Mouse (Mus musculus): Measurements from ENCODE around the gene Nrap. TPM values are rescaled to one million over a fixed set of nuclear protein-coding genes. Genes with fewer than 3 reads are reported as not detected.

Gene Nrap
- polyA plus RNA-seq (2021; fragmentation: Nextera tagmentation): 0.19 and 0.27 TPM in 2 replicates
- long read RNA-seq, experiment 1, partial matches to known transcripts: 8 of 9 reads
- long read RNA-seq, experiment 1, other reads (novel, unspliced or antisense): 1 of 9 reads
- long read RNA-seq, experiment 2, partial matches to known transcripts: 1 of 1 reads
- long read RNA-seq, experiment 2, other reads (novel, unspliced or antisense): 0 of 1 reads

GRCm38 (mm10) chr19:56389879-56390278 is at the start of gene Nrap:
Gene Nrap (minus strand): TSS chr19:56390037.

GRCm38 (mm10) chr19:56396669-56397621 is 7.1 kb upstream of the Nrap start, which contains the start of gene Casp7:
Gene Casp7 (plus strand): TSS chr19:56397129.

DNA sequence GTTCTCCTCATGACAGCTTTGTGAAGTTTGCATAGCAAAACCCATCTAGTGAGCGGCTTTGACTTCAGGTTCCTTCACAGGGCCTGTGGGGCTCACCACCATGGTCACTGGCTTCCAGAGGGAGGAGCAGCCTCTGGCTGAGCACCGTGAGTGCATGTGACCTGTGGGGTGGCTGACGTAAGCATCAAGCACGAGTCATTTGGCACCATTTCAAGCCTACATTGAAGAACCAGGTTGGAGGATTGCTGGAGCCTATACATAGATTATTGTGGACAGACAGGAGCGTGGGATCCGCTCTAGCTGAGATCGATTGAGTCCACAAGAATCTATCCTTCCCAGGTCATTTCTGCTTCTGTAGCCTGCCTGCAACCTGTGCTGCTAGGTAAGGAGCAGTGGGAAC is 103.0 kb downstream of the Nrap start, which contains the start of gene Habp2:
TSS of gene Habp2 (plus strand) at position 272 of the 400 bp plus-strand sequence.

Other genes starting within 250 kb of the Nrap start
- gene Habp2, start 102.9 kb downstream of the Nrap start, polyA plus RNA-seq (2021; fragmentation: Nextera tagmentation): not detected in 2 replicates
- 3.0 and 3.3 TPM in 2 replicates for gene Casp7, start 7.1 kb upstream of the Nrap start, polyA plus RNA-seq (2021; fragmentation: Nextera tagmentation)
- gene Plekhs1, start 71.6 kb upstream of the Nrap start, polyA plus RNA-seq (2021; fragmentation: Nextera tagmentation): 0.25 and 0.33 TPM in 2 replicates
- 6.7 and 7.2 TPM in 2 replicates for gene Dclre1a, start 158.2 kb upstream of the Nrap start, polyA plus RNA-seq (2021; fragmentation: Nextera tagmentation)
- gene Nhlrc2, start 158.2 kb upstream of the Nrap start, polyA plus RNA-seq (2021; fragmentation: Nextera tagmentation): 1.5 and 2.0 TPM in 2 replicates

All from left cerebral cortex, adult 6 months (tissue).